Mouse (Mus musculus) limb, embryonic 14.5 days (tissue): ENCODE results near the gene Nup188. TPM values are rescaled to one million over a fixed set of nuclear protein-coding genes. Genes with fewer than 3 reads are reported as not detected.

Experiments used
- ATAC-seq: fragments of 200-750 bp; cut with Nextera tagmentation; 2 replicates; pipeline ENCODE4 v1.8.0; 2017; ENCODE audit warnings: low read depth, moderate number of reproducible peaks, moderate TSS enrichment; ENCODE audit not compliant: low FRiP score
- DNase-seq: peaks from one replicate; pipeline ENCODE4 v3.0.0-alpha.2; 2015; ENCODE audit warnings: low spot score
- H3K27ac ChIP-seq: fragments of 300-500 bp; sonication (generic); replicated peaks from 2 replicates; pipeline ENCODE4 v1.5.1; 2014; ENCODE audit warnings: low read depth, mild to moderate bottlenecking, low read length, moderate library complexity, mixed read lengths
- H3K27me3 ChIP-seq: fragments of 300-500 bp; sonication (generic); 2 replicates; pipeline ENCODE4 v1.6.1; 2014; ENCODE audit warnings: low read length, mixed read lengths; ENCODE audit not compliant: control insufficient read depth, insufficient read depth
- H3K36me3 ChIP-seq: fragments of 300-500 bp; sonication (generic); 2 replicates; pipeline ENCODE4 v1.6.1; 2014; ENCODE audit warnings: mild to moderate bottlenecking, low read length, moderate library complexity, mixed read lengths; ENCODE audit not compliant: control insufficient read depth, insufficient read depth
- H3K4me1 ChIP-seq: fragments of 300-500 bp; sonication (generic); 2 replicates; pipeline ENCODE4 v1.6.1; 2014; ENCODE audit warnings: antibody characterized with exemption, low read length, mixed read lengths; ENCODE audit not compliant: control insufficient read depth, insufficient read depth
- H3K4me2 ChIP-seq: fragments of 300-500 bp; sonication (generic); replicated peaks from 2 replicates; pipeline ENCODE4 v1.6.1; 2014; ENCODE audit warnings: low read depth, mild to moderate bottlenecking, low read length, moderate library complexity; ENCODE audit not compliant: severe bottlenecking
- H3K4me3 ChIP-seq: fragments of 300-500 bp; sonication (generic); replicated peaks from 2 replicates; pipeline ENCODE4 v1.5.1; 2014; ENCODE audit warnings: low read length
- H3K9ac ChIP-seq: fragments of 300-500 bp; sonication (generic); 2 replicates; pipeline ENCODE4 v1.6.1; 2014; ENCODE audit warnings: mild to moderate bottlenecking, low read depth, low read length, moderate library complexity; ENCODE audit not compliant: severe bottlenecking
- H3K9me3 ChIP-seq: fragments of 300-500 bp; sonication (generic); 2 replicates; pipeline ENCODE4 v1.6.1; 2016; ENCODE audit warnings: low read length; ENCODE audit not compliant: control insufficient read depth
- POLR2A ChIP-seq: fragments of 200-500 bp; IDR thresholded peaks from 2 replicates; pipeline ENCODE4 v1.8.0; 2012; ENCODE audit warnings: inconsistent platforms, mild to moderate bottlenecking, moderate library complexity, borderline replicate concordance; ENCODE audit not compliant: insufficient read depth, insufficient read length; ENCODE audit errors: extremely low read depth
- WGBS: fragments of 180-500 bp; shearing (Covaris S2); extraction: QIAGEN DNeasy Blood & Tissue Kit; methylation state at CpG from one replicate; pipeline ENCODE4 v1.1.7; 2014; 5-methylcytosine and 5-hydroxymethylcytosine counted together
- polyA plus RNA-seq, 2 experiments: library from polyadenylated mRNA; depleted of rRNA in 1 of 2; stranded (reverse) in 1 of 2; unstranded in 1 of 2; fragments of >200 nt; fragmentation: Nextera tagmentation in 1 of 2; extraction: Ambion mirVana in 1 of 2; gene quantifications; 2 replicates each; pipeline versions ENCODE4 v1.2.1 to v1.2.3; 2012 to 2014

Nup188 gene
- polyA plus RNA-seq, 2 experiments, result 39.8 to 55.6 TPM

GRCm38 (mm10) chr2:30266392-30266941, 19.7 kb upstream of the Nup188 start:
- no peak overlapping the region; the same call in 1 of the 2 replicates for H3K4me3 ChIP-seq
- peaks cover 33% of the 10 kb centered on the region for H3K36me3 ChIP-seq
- H3K9ac ChIP-seq, result peak overlapping the region; percentile 38
- no peaks in the 10 kb centered on the region for H3K27me3 ChIP-seq
- no peaks in the 10 kb centered on the region for H3K9me3 ChIP-seq
- 8% methylated on average over 4 of the region's 4 CpGs for WGBS
- DNase-seq (peak; percentile 54), ATAC-seq (no peak)
- peak overlapping the region; percentile 79 for H3K27ac ChIP-seq
- TF ChIP-seq POLR2A, result no peak
- H3K4me2 ChIP-seq, result peak overlapping the region; percentile 26
- peaks cover 26% of the 10 kb centered on the region for H3K4me1 ChIP-seq

GRCm38 (mm10) chr2:30267466-30267865, 18.7 kb upstream of the Nup188 start:
- no peak overlapping the region for H3K4me3 ChIP-seq
- peaks cover 26% of the 10 kb centered on the region for H3K4me1 ChIP-seq
- no peaks in the 10 kb centered on the region for H3K27me3 ChIP-seq
- no peak for ATAC-seq
- TF ChIP-seq POLR2A, result no peak
- no peak overlapping the region for H3K4me2 ChIP-seq
- 90% methylated on average over 2 of the region's 2 CpGs for WGBS
- no peak overlapping the region for H3K9ac ChIP-seq
- peaks cover 23% of the 10 kb centered on the region for H3K36me3 ChIP-seq
- no peaks in the 10 kb centered on the region for H3K9me3 ChIP-seq
- no peak for DNase-seq
- no peak overlapping the region for H3K27ac ChIP-seq

DNA sequence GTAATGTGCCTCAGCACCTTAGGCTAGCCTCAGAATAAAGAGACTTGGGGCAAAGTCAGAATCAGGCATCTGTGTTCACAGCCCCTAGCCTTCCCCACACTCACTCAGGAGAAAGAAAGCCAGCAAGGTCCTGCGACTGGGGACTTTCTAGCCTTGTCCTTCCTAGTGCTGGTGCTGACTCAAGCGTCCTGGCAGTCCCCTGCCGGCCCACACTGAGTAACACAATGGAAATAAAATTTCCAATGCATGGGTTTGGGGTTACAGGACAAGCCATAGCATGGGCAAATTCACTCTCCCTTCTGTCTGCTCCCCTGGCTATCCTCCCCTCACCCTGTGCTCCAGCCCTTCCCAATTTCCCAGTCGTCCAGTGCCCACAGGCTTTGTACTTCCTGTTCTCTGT, 17.8 kb upstream of the Nup188 start:
- no peaks in the 10 kb centered on the region for H3K27me3 ChIP-seq
- peaks cover 26% of the 10 kb centered on the region for H3K4me1 ChIP-seq
- no peak overlapping the region for H3K9ac ChIP-seq
- ATAC-seq, result no peak
- no peak overlapping the region for H3K27ac ChIP-seq
- no peak for TF ChIP-seq POLR2A
- no peak overlapping the region for H3K4me2 ChIP-seq
- DNase-seq, result no peak
- no peak overlapping the region for H3K4me3 ChIP-seq
- H3K36me3 ChIP-seq, result peaks cover 17% of the 10 kb centered on the region
- no peaks in the 10 kb centered on the region for H3K9me3 ChIP-seq
- WGBS, result 65% methylated on average over 4 of the region's 4 CpGs

DNA sequence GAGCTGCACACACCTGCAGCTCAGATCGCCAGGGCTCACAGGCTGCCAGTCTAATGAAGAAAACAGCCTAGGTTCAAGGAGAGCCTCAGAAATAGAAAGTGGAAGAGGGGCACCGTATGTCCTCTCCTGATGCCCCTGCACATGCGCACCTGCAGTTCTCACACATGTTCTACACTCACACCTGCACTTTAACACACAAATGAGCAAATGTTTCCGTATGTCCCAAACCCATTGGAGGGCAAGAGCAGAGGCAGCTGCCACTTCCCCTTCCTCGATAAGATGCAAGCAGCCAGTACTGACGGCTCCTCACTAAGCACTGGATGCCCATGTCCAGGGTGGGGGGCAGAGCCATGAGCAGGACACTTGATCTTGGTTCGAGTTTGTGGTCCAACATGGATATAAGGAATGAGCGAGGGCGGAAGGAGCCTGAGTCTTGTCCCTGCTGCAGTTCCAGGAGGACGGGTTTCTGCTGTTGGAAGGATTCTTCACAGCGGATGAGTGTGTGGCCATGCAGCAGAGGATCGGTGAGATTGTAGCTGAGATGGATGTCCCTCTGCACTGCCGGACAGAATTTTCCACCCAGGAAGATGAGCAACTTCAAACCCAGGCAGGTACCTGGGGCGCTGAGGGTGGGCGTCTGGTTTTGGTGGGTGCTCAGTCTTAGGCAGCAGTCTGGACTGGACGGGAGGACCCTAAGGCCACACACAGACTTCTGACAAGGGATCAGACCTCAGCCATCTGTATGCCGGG, 16.8 kb upstream of the Nup188 start:
- ATAC-seq (no peak), DNase-seq (no peak)
- TF ChIP-seq POLR2A, result no peak

GRCm38 (mm10) chr2:30270134-30270533, 16.1 kb upstream of the Nup188 start:
- peak; percentile 81 for DNase-seq
- no peak for TF ChIP-seq POLR2A
- no peak overlapping the region for H3K4me3 ChIP-seq
- H3K27me3 ChIP-seq, result no peaks in the 10 kb centered on the region
- peak; percentile 85 for ATAC-seq
- no peaks in the 10 kb centered on the region for H3K36me3 ChIP-seq
- 0 out of 2 replicates have a peak overlapping the region, but pooled peaks have one; percentile 6 for H3K27ac ChIP-seq
- H3K4me1 ChIP-seq, result peaks cover 19% of the 10 kb centered on the region
- no peaks in the 10 kb centered on the region for H3K9me3 ChIP-seq
- 0 out of 2 replicates have a peak overlapping the region, but pooled peaks have one; percentile 7 for H3K9ac ChIP-seq
- WGBS, result 67% methylated on average over 1 of the region's 1 CpGs
- no peak overlapping the region for H3K4me2 ChIP-seq

More for the DNA sequence above, 16.8 kb upstream of the Nup188 start:
- Histone ChIP-seq H3K4me1 (peaks cover 26% of the 10 kb centered on the region), H3K27ac (0 out of 2 replicates have a peak overlapping the region, but pooled peaks have one; percentile 6), H3K9me3 (no peaks in the 10 kb centered on the region), H3K36me3 (peaks cover 6% of the 10 kb centered on the region; the same call in 1 of the 2 replicates), H3K4me2 (no peak overlapping the region), H3K27me3 (no peaks in the 10 kb centered on the region), H3K4me3 (no peak overlapping the region), H3K9ac (0 out of 2 replicates have a peak overlapping the region, but pooled peaks have one; percentile 7)
- 87% methylated on average over 17 of the region's 17 CpGs for WGBS
